Mouse (Mus musculus): Measurements from ENCODE around the gene Hcls1. TPM values are rescaled to one million over a fixed set of nuclear protein-coding genes. Genes with fewer than 3 reads are reported as not detected.

The Hcls1 gene
- polyA plus RNA-seq, 1 experiment from 2014 or later: 4.8 TPM

GRCm38 (mm10) chr16:36963415-36963814 lies 28.6 kb downstream of the Hcls1 start:
- no peak for DNase-seq (ENCODE audit: low spot score)
- Histone ChIP-seq H3K4me2 (ENCODE audit: low read length) (no peak overlapping the region), H3K36me3 (ENCODE audit: insufficient read depth, low read length) (no peaks in the 10 kb centered on the region), H3K4me3 (replicated peaks; ENCODE audit: low read depth, low read length) (no peak overlapping the region), H3K4me1 (replicated peaks; ENCODE audit: insufficient read depth, low read length) (no peaks in the 10 kb centered on the region), H3K9ac (ENCODE audit: low read depth, low read length) (no peak overlapping the region), H3K27me3 (ENCODE audit: insufficient read depth, low read length) (no peaks in the 10 kb centered on the region), H3K27ac (no peak overlapping the region), H3K9me3 (replicated peaks; ENCODE audit: low read length) (no peaks in the 10 kb centered on the region)
- 85% methylated on average over 4 of the region's 4 CpGs for WGBS
- no peak for TF ChIP-seq CTCF (IDR thresholded peaks at IDR 0.05; ENCODE audit: low read depth)
- no peak for ATAC-seq (replicated peaks; ENCODE audit: low FRiP score, low read depth)

- DNase-seq (ENCODE audit: low spot score) (no peak), ATAC-seq (replicated peaks; ENCODE audit: low FRiP score, low read depth) (no peak)
- Histone ChIP-seq H3K27ac (no peak overlapping the region), H3K4me3 (replicated peaks; ENCODE audit: low read depth, low read length) (no peak overlapping the region), H3K9ac (ENCODE audit: low read depth, low read length) (no peak overlapping the region), H3K27me3 (ENCODE audit: insufficient read depth, low read length) (no peaks in the 10 kb centered on the region), H3K4me2 (ENCODE audit: low read length) (no peak overlapping the region), H3K36me3 (ENCODE audit: insufficient read depth, low read length) (no peaks in the 10 kb centered on the region), H3K4me1 (replicated peaks; ENCODE audit: insufficient read depth, low read length) (no peaks in the 10 kb centered on the region), H3K9me3 (replicated peaks; ENCODE audit: low read length) (no peaks in the 10 kb centered on the region)
- TF ChIP-seq CTCF (IDR thresholded peaks at IDR 0.05; ENCODE audit: low read depth): no peak
- 81% methylated on average over 2 of the region's 2 CpGs for WGBS
Measured at GRCm38 (mm10) chr16:36979127-36979526, 44.3 kb downstream of the Hcls1 start.

DNA sequence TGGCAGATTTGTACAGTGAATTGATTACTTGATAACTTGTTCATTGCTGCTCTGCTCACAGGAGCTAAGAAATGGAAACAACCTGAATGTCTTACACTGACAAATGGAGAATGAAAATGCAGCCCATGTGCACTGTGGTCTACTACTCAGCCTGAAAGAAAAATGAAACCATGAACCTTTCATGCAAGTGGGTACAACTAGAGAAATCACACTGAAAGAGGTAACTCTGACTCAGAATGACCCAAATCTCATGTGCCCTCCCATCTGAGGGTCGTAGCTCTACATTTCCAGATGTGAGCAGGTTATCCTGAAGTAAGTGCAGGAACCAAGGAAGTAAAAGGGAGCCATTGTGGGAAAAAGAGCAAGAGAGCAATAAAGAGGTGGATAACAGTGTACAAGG lies 49.0 kb downstream of the Hcls1 start:
- DNase-seq (ENCODE audit: low spot score) (no peak), ATAC-seq (replicated peaks; ENCODE audit: low FRiP score, low read depth) (no peak)
- Histone ChIP-seq H3K27me3 (ENCODE audit: insufficient read depth, low read length) (no peaks in the 10 kb centered on the region), H3K9ac (ENCODE audit: low read depth, low read length) (no peak overlapping the region), H3K4me1 (replicated peaks; ENCODE audit: insufficient read depth, low read length) (no peaks in the 10 kb centered on the region), H3K36me3 (ENCODE audit: insufficient read depth, low read length) (no peaks in the 10 kb centered on the region), H3K27ac (no peak overlapping the region), H3K4me3 (replicated peaks; ENCODE audit: low read depth, low read length) (no peak overlapping the region), H3K9me3 (replicated peaks; ENCODE audit: low read length) (no peaks in the 10 kb centered on the region), H3K4me2 (ENCODE audit: low read length) (no peak overlapping the region)
- no peak for TF ChIP-seq CTCF (IDR thresholded peaks at IDR 0.05; ENCODE audit: low read depth)
- 77% methylated on average over 1 of the region's 1 CpGs for WGBS

DNA sequence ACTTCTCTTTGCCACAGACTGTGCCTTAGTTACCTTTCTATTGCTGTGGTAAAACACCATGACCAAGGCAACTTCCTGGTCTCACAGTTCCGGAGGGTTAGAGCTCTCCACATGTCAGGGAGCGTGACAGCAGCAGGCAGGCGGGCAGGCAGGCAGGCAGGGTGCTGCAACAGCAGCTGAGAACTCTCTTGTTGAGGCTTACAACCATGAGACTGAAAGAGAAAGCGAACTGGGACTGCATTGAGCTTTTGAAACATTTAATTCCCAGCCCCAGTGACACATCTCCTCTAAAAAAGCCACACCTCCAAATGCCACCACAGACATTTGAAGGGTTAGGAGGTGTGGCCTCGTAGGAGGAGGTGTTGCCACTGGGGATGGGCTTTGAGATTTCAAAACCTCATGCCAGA lies 50.9 kb downstream of the Hcls1 start:
- Histone ChIP-seq H3K27ac (no peak overlapping the region), H3K4me2 (ENCODE audit: low read length) (no peak overlapping the region), H3K4me3 (replicated peaks; ENCODE audit: low read depth, low read length) (no peak overlapping the region), H3K4me1 (replicated peaks; ENCODE audit: insufficient read depth, low read length) (no peaks in the 10 kb centered on the region), H3K36me3 (ENCODE audit: insufficient read depth, low read length) (no peaks in the 10 kb centered on the region), H3K9me3 (replicated peaks; ENCODE audit: low read length) (no peaks in the 10 kb centered on the region), H3K9ac (ENCODE audit: low read depth, low read length) (no peak overlapping the region), H3K27me3 (ENCODE audit: insufficient read depth, low read length) (no peaks in the 10 kb centered on the region)
- ATAC-seq (replicated peaks; ENCODE audit: low FRiP score, low read depth): no peak
- DNase-seq (ENCODE audit: low spot score): no peak
- TF ChIP-seq CTCF (IDR thresholded peaks at IDR 0.05; ENCODE audit: low read depth): no peak
- WGBS: 54% methylated on average over 5 of the region's 5 CpGs

GRCm38 (mm10) chr16:36987399-36987798 lies 52.6 kb downstream of the Hcls1 start:
- Histone ChIP-seq H3K4me1 (replicated peaks; ENCODE audit: insufficient read depth, low read length) (no peaks in the 10 kb centered on the region), H3K27me3 (ENCODE audit: insufficient read depth, low read length) (no peaks in the 10 kb centered on the region), H3K4me3 (replicated peaks; ENCODE audit: low read depth, low read length) (no peak overlapping the region), H3K36me3 (ENCODE audit: insufficient read depth, low read length) (no peaks in the 10 kb centered on the region), H3K27ac (peak overlapping the region; percentile 47; the same call in 1 of the 2 replicates), H3K4me2 (ENCODE audit: low read length) (no peak overlapping the region), H3K9ac (ENCODE audit: low read depth, low read length) (no peak overlapping the region), H3K9me3 (replicated peaks; ENCODE audit: low read length) (no peaks in the 10 kb centered on the region)
- 69% methylated on average over 2 of the region's 2 CpGs for WGBS
- no peak for ATAC-seq (replicated peaks; ENCODE audit: low FRiP score, low read depth)
- TF ChIP-seq CTCF (IDR thresholded peaks at IDR 0.05; ENCODE audit: low read depth): no peak
- no peak for DNase-seq (ENCODE audit: low spot score)

DNA sequence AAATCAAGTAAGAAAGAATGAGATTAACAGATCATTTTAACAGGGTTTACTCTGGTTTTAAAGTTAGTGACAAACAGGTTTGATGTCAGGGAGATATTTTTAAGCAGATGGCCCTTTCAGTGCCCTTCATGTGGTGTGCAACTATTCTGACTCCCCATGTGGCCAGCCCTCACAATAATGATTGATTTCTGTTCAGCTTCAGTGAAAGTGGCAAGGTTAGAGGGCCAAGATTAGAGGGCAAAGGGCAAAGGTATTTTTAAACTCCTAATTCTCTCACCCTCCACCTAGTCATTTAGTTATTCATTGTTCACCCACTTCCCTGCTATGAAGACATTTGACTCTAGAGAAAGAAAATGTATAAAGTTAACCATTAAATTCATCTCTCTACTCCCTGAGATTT lies 53.3 kb downstream of the Hcls1 start:
- no peaks in the 10 kb centered on the region for H3K9me3 ChIP-seq (replicated peaks; ENCODE audit: low read length)
- TF ChIP-seq CTCF (IDR thresholded peaks at IDR 0.05; ENCODE audit: low read depth): no peak
- no peaks in the 10 kb centered on the region for H3K4me1 ChIP-seq (replicated peaks; ENCODE audit: insufficient read depth, low read length)
- no peak overlapping the region for H3K4me3 ChIP-seq (replicated peaks; ENCODE audit: low read depth, low read length)
- H3K27me3 ChIP-seq (ENCODE audit: insufficient read depth, low read length): no peaks in the 10 kb centered on the region
- peak; percentile 48 for ATAC-seq (replicated peaks; ENCODE audit: low FRiP score, low read depth)
- no peaks in the 10 kb centered on the region for H3K36me3 ChIP-seq (ENCODE audit: insufficient read depth, low read length)
- H3K27ac ChIP-seq: peak overlapping the region; percentile 47; the same call in 1 of the 2 replicates
- peak; percentile 3 for DNase-seq (ENCODE audit: low spot score)
- no peak overlapping the region for H3K4me2 ChIP-seq (ENCODE audit: low read length)
- no peak overlapping the region for H3K9ac ChIP-seq (ENCODE audit: low read depth, low read length)

DNA sequence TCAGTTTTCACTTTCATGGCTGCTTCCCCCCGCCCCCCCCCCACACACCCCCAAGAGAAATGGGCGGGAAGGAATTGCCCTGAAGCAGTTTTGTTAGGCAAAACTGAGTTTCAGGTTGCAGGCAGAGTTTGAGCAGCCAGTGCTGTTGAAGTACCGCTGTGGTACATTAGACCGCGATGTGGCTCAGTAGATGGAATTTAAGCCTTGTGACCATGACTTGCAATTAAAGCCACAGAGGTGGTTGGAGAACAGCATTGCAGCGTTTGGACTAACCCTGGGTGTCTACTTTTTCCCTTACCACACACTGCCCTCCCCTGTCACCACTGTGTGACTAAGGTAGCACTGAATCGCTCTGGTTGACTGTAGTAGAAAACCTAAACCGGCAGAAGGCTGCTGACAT lies 54.7 kb downstream of the Hcls1 start:
- H3K4me2 ChIP-seq (ENCODE audit: low read length): peak overlapping the region; percentile 41; the same call in 1 of the 2 replicates
- no peak overlapping the region for H3K9ac ChIP-seq (ENCODE audit: low read depth, low read length)
- no peaks in the 10 kb centered on the region for H3K27me3 ChIP-seq (ENCODE audit: insufficient read depth, low read length)
- no peaks in the 10 kb centered on the region for H3K9me3 ChIP-seq (replicated peaks; ENCODE audit: low read length)
- peak; percentile 44 for DNase-seq (ENCODE audit: low spot score)
- no peaks in the 10 kb centered on the region for H3K4me1 ChIP-seq (replicated peaks; ENCODE audit: insufficient read depth, low read length)
- peak; percentile 77 for ATAC-seq (replicated peaks; ENCODE audit: low FRiP score, low read depth)
- H3K27ac ChIP-seq: peak overlapping the region; percentile 48; the same call in 1 of the 2 replicates
- WGBS: 41% methylated on average over 8 of the region's 8 CpGs
- no peak overlapping the region for H3K4me3 ChIP-seq (replicated peaks; ENCODE audit: low read depth, low read length)
- H3K36me3 ChIP-seq (ENCODE audit: insufficient read depth, low read length): no peaks in the 10 kb centered on the region
- TF ChIP-seq CTCF (IDR thresholded peaks at IDR 0.05; ENCODE audit: low read depth): no peak; the same call in 1 of the 2 replicates

Data from kidney, postnatal 0 days (tissue).